ENCODE assay signal across 19 mouse cellular contexts in the genomic region with DNA sequence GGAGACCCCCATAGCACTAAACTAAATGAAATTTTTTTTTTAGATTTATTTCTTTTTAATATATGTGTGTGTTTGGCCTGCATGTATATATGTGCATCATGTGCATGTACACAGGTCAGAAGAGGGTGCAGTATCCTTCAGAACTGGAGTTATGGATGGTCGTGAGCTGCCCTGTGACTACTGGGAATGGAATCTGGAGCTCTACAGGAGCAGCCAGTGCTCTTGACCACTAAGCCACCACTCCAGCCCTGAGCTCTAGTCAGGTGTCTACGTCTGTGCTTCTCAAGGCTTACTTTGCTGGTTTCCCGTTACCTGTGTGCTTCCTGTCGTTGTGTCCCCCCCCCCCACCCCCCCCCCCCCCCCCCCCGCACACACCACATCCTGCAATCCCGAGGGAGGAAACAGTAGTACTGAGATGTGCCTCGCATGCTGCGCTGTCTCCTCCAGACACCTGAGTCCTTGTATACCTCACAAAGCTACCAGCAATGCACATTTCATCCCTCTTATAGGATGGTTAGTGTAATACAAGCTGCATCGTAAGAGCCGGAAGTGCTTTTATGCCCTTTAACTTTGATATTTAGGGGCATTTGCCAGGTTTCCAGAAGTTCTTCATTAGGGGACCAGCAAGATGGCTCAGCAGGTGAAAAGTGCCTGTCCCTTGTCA.
A peak's percentile ranks its signal among the peaks of the same experiment; 100 is the strongest.
DNase-seq lines count a peak whose midpoint lies in the region; ATAC-seq and TF ChIP-seq lines count a peak whose summit lies in the region.
"Had no signal": no experiment of that assay in that cellular context is flagged by ENCODE, and none has a peak within 500 bp of the region (broad histone marks: within the 10 kb centered on the region; RNA-seq: fewer than 3 reads in every experiment).

No protein-coding gene starts in this region.

- peaks cover 20% of the 10 kb centered on the region for H3K4me1 ChIP-seq in heart, postnatal 0 days (ENCODE audit: control insufficient read depth, insufficient read depth)
- peaks cover 18% of the 10 kb centered on the region for H3K4me1 ChIP-seq in heart, embryonic 11.5 days (ENCODE audit: control insufficient read depth, insufficient read depth, low read length)

- peak overlapping the region; percentile 28; the same call in 1 of the 2 replicates for H3K4me2 ChIP-seq in heart, postnatal 0 days (ENCODE audit: low read depth, low read length)
- H3K4me2 ChIP-seq in heart, embryonic 11.5 days = no peak overlapping the region
- H3K4me2 ChIP-seq: forebrain, embryonic 13.5 days; hindbrain, embryonic 13.5 days had no signal

- H3K4me3 ChIP-seq in heart, postnatal 0 days (ENCODE audit: low read depth, low read length) = no peak overlapping the region
- H3K4me3 ChIP-seq in heart, embryonic 11.5 days (ENCODE audit: low read depth, low read length) = no peak overlapping the region
- H3K4me3 ChIP-seq: embryonic facial prominence, embryonic 10.5 days; forebrain, embryonic 13.5 days; hindbrain, embryonic 13.5 days had no signal

- no peaks in the 10 kb centered on the region for H3K27me3 ChIP-seq in heart, postnatal 0 days (ENCODE audit: control insufficient read depth, insufficient read depth, low read length)
- no peaks in the 10 kb centered on the region for H3K27me3 ChIP-seq in heart, embryonic 11.5 days (ENCODE audit: control insufficient read depth, insufficient read depth, low read length)
- H3K27me3 ChIP-seq: forebrain, embryonic 13.5 days; hindbrain, embryonic 13.5 days had no signal

- no peak overlapping the region for H3K9ac ChIP-seq in heart, postnatal 0 days (replicated peaks; ENCODE audit: low read depth, low read length)
- H3K9ac ChIP-seq in heart, embryonic 11.5 days (ENCODE audit: low read depth, low read length) = no peak overlapping the region
- H3K9ac ChIP-seq: forebrain, embryonic 13.5 days; hindbrain, embryonic 13.5 days had no signal

- no peak for DNase-seq in heart, postnatal 0 days (ENCODE audit: low spot score)
- peak; percentile 48 for DNase-seq in CD4-positive, CD25-positive, alpha-beta regulatory T cell, adult 2 months (ENCODE audit: low read depth, low spot score)
- no peak for DNase-seq in urinary bladder, postnatal 36 days (ENCODE audit: low spot score in 2 of 2)
- DNase-seq in kidney, postnatal 4 days = no peak
- DNase-seq in cerebellum, adult 18-20 months = no peak
- DNase-seq: adrenal gland, postnatal 25 days; cerebellum, adult 2 months; cerebellum, postnatal 10 days; gastrocnemius, postnatal 36 days; heart, adult 11 months; heart, postnatal 14 days had no signal

- no peaks in the 10 kb centered on the region for H3K9me3 ChIP-seq in heart, postnatal 0 days (replicated peaks; ENCODE audit: control insufficient read depth, low read length)
- H3K9me3 ChIP-seq in heart, embryonic 11.5 days (replicated peaks; ENCODE audit: control insufficient read depth, low read length) = no peaks in the 10 kb centered on the region
- H3K9me3 ChIP-seq: embryonic facial prominence, embryonic 10.5 days; forebrain, embryonic 13.5 days; G1E; hindbrain, embryonic 13.5 days had no signal

- WGBS in heart, postnatal 0 days = 42% methylated on average over 9 of the region's 10 CpGs
- WGBS in heart, embryonic 11.5 days (ENCODE audit: insufficient replicate concordance) = 69% methylated on average over 8 of the region's 10 CpGs

- TF ChIP-seq EP300 in heart, postnatal 0 days (IDR thresholded peaks at IDR 0.05; ENCODE audit: low read depth) = no peak

- no peak for TF ChIP-seq CTCF in heart, postnatal 0 days (IDR thresholded peaks at IDR 0.05; ENCODE audit: low read depth)

- 0 out of 2 replicates have a peak, but pooled peaks have one; percentile 36 for ATAC-seq in heart, postnatal 0 days (ENCODE audit: insufficient read depth, low read depth)
- no peak for ATAC-seq in heart, embryonic 11.5 days (replicated peaks; ENCODE audit: insufficient number of reproducible peaks, low FRiP score, low TSS enrichment)
- peak; percentile 43 for ATAC-seq in activated CD4-positive, CD25-positive, alpha-beta regulatory T cell, adult 4 months
- ATAC-seq: forebrain, embryonic 13.5 days; hindbrain, postnatal 0 days; intestine, embryonic 16.5 days had no signal

- peak overlapping the region; percentile 48 for H3K27ac ChIP-seq in heart, postnatal 0 days (ENCODE audit: low read depth)
- no peak overlapping the region for H3K27ac ChIP-seq in heart, embryonic 11.5 days (ENCODE audit: low read depth, low read length)
- H3K27ac ChIP-seq: embryonic facial prominence, embryonic 10.5 days; forebrain, embryonic 13.5 days; hindbrain, embryonic 13.5 days; hindbrain, postnatal 0 days had no signal

- no peaks in the 10 kb centered on the region for H3K36me3 ChIP-seq in heart, postnatal 0 days (replicated peaks; ENCODE audit: control insufficient read depth, insufficient read depth, low read length)
- no peaks in the 10 kb centered on the region for H3K36me3 ChIP-seq in heart, embryonic 11.5 days (ENCODE audit: control insufficient read depth, insufficient read depth, low read length)
- H3K36me3 ChIP-seq: G1E; hindbrain, embryonic 13.5 days had no signal
